Mouse (Mus musculus) forebrain, embryonic 11.5 days (tissue): Measurements from ENCODE around the gene Mptx2. TPM values are rescaled to one million over a fixed set of nuclear protein-coding genes. Genes with fewer than 3 reads are reported as not detected.
"Not testable (repeated sequence)": the region's sequence is repeated elsewhere in the genome, so short reads cannot be mapped to it uniquely, and the experiment has no call there.

Experiments used
- ATAC-seq: fragments of 200-750 bp; cut with Nextera tagmentation; replicated peaks from 2 replicates; pipeline ENCODE4 v1.8.0; 2017; ENCODE audit warnings: moderate TSS enrichment; ENCODE audit not compliant: low FRiP score
- DNase-seq: peaks from one replicate; pipeline ENCODE4 v3.0.0-alpha.2; 2017; ENCODE audit warnings: low spot score
- H3K27ac ChIP-seq: fragments of 300-500 bp; sonication (generic); 2 replicates; pipeline ENCODE4 v1.5.1; 2014; ENCODE audit warnings: low read depth, low read length
- H3K27me3 ChIP-seq: fragments of 300-500 bp; sonication (generic); 2 replicates; pipeline ENCODE4 v1.6.1; 2014; ENCODE audit warnings: mild to moderate bottlenecking, low read length, mixed read lengths; ENCODE audit not compliant: control insufficient read depth, insufficient read depth
- H3K36me3 ChIP-seq: fragments of 300-500 bp; sonication (generic); 2 replicates; pipeline ENCODE4 v1.6.1; 2014; ENCODE audit warnings: mild to moderate bottlenecking, low read length, moderate library complexity, mixed read lengths; ENCODE audit not compliant: control insufficient read depth, insufficient read depth
- H3K4me1 ChIP-seq: fragments of 300-500 bp; sonication (generic); replicated peaks from 2 replicates; pipeline ENCODE4 v1.6.1; 2014; ENCODE audit warnings: low read length, mixed read lengths; ENCODE audit not compliant: control insufficient read depth, insufficient read depth
- H3K4me2 ChIP-seq: fragments of 300-500 bp; sonication (generic); 2 replicates; pipeline ENCODE4 v1.6.1; 2014; ENCODE audit warnings: low read depth, mild to moderate bottlenecking, low read length, moderate library complexity, mixed read lengths; ENCODE audit not compliant: severe bottlenecking
- H3K4me3 ChIP-seq: fragments of 300-500 bp; sonication (generic); 2 replicates; pipeline ENCODE4 v1.5.1; 2014; ENCODE audit warnings: low read depth, low read length
- H3K9ac ChIP-seq: fragments of 300-500 bp; sonication (generic); 2 replicates; pipeline ENCODE4 v1.6.1; 2014; ENCODE audit warnings: low read length
- H3K9me3 ChIP-seq: fragments of 300-500 bp; sonication (generic); 2 replicates; pipeline ENCODE4 v1.6.1; 2016; ENCODE audit warnings: low read length, mixed read lengths; ENCODE audit not compliant: control insufficient read depth
- WGBS: fragments of 180-500 bp; shearing (Covaris S2); extraction: QIAGEN DNeasy Blood & Tissue Kit; methylation state at CpG from one replicate; pipeline ENCODE4 v1.1.7; 2014; 5-methylcytosine and 5-hydroxymethylcytosine counted together
- polyA plus RNA-seq: library from polyadenylated mRNA; unstranded; fragments of >200 nt; fragmentation: Nextera tagmentation; extraction: Ambion mirVana; gene quantifications from 2 replicates; pipeline ENCODE4 v1.2.1, GENCODE M21; 2014

Gene Mptx2
- polyA plus RNA-seq, 1 experiment from 2014 or later = not detected

GRCm38 (mm10) chr1:173315725-173316124, 38.1 kb upstream of the Mptx2 start:
- H3K9ac ChIP-seq = no peak overlapping the region
- H3K27me3 ChIP-seq = no peaks in the 10 kb centered on the region
- H3K4me1 ChIP-seq = no peaks in the 10 kb centered on the region
- no peak for DNase-seq
- 86% methylated on average over 3 of the region's 3 CpGs for WGBS
- ATAC-seq = no peak
- H3K27ac ChIP-seq = no peak overlapping the region
- no peak overlapping the region for H3K4me2 ChIP-seq
- no peaks in the 10 kb centered on the region for H3K36me3 ChIP-seq
- no peak overlapping the region for H3K4me3 ChIP-seq
- H3K9me3 ChIP-seq = no peaks in the 10 kb centered on the region

- H3K36me3 ChIP-seq, H3K27ac ChIP-seq: not testable (repeated sequence)
Measured at GRCm38 (mm10) chr1:173313535-173314050, 36.0 kb upstream of the Mptx2 start.

DNA sequence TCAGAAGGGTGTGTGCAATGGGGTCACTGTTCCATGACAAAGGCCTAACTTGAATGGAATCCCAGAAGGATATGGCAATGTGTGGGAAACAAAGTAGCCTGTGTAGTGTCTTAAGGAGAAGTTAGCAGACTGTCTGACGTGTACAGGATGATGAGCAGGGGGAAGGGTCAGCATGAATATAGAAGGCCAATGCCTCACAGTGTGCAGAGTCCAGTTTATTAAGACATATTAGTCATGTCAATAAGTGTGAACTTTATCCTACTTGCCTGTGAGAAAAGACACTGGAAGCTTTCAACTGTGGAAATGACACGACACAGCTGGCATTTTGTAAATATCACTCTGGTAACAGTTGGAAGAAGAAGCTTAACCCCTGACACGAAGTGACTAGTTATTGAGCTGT, 25.2 kb upstream of the Mptx2 start:
- H3K27ac ChIP-seq, H3K9ac ChIP-seq, H3K4me2 ChIP-seq, H3K4me1 ChIP-seq, H3K36me3 ChIP-seq, ATAC-seq, H3K27me3 ChIP-seq, H3K9me3 ChIP-seq, DNase-seq, H3K4me3 ChIP-seq: not testable (repeated sequence)
- WGBS = 66% methylated on average over 3 of the region's 3 CpGs

More at GRCm38 (mm10) chr1:173313535-173314050, 36.0 kb upstream of the Mptx2 start:
- not testable (repeated sequence) for H3K27me3 ChIP-seq, H3K4me2 ChIP-seq, H3K4me3 ChIP-seq, ATAC-seq, DNase-seq, H3K9ac ChIP-seq, H3K4me1 ChIP-seq, H3K9me3 ChIP-seq
- WGBS = 91% methylated on average over 7 of the region's 7 CpGs

- ATAC-seq (no peak), DNase-seq (no peak)
- H3K9ac ChIP-seq = no peak within 1 kb of the TSS
- H3K4me3 ChIP-seq = no peak within 1 kb of the TSS
- H3K4me2 ChIP-seq = no peak within 1 kb of the TSS
- no peak within 1 kb of the TSS for H3K27ac ChIP-seq
- no peaks in the 10 kb centered on the region for H3K27me3 ChIP-seq
- no peaks in the 10 kb centered on the region for H3K36me3 ChIP-seq
- no peaks in the 10 kb centered on the region for H3K4me1 ChIP-seq
- no peaks in the 10 kb centered on the region for H3K9me3 ChIP-seq
Measured at GRCm38 (mm10) chr1:173265701-173266100, 11.9 kb downstream of the Mptx2 start, which contains the start of gene Olfr418. Olfr418 (plus strand) TSS chr1:173266001.

- H3K27ac ChIP-seq = no peak overlapping the region
- 90% methylated on average over 3 of the region's 3 CpGs for WGBS
- no peak for DNase-seq
- no peaks in the 10 kb centered on the region for H3K27me3 ChIP-seq
- no peak overlapping the region for H3K4me2 ChIP-seq
- H3K9ac ChIP-seq = no peak overlapping the region
- H3K4me1 ChIP-seq = no peaks in the 10 kb centered on the region
- ATAC-seq = no peak
- no peak overlapping the region for H3K4me3 ChIP-seq
- no peaks in the 10 kb centered on the region for H3K36me3 ChIP-seq
- no peaks in the 10 kb centered on the region for H3K9me3 ChIP-seq
Measured at GRCm38 (mm10) chr1:173249888-173250287, 27.7 kb downstream of the Mptx2 start.

DNA sequence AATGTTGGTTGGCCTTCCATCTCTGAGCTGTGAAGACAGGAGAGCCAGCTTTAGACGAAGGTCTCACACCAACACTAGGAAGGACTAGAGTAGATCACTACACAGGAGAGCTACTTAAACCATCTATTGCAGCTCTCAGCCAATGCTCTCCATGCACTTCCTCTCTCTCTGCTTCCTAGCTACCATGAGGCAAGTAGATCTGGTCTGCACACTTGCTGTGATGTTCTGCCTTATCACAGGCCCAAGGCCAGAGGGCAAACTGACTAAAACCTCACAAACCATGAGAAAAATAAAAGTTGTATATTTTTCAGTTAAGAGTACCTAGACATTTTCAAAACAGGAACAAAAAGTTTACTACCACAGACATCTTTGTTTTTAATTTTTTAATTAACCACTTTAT, 40.6 kb downstream of the Mptx2 start:
- H3K4me2 ChIP-seq, H3K9me3 ChIP-seq, H3K27ac ChIP-seq, H3K36me3 ChIP-seq, DNase-seq, H3K4me1 ChIP-seq, ATAC-seq, H3K9ac ChIP-seq, H3K4me3 ChIP-seq, H3K27me3 ChIP-seq: not testable (repeated sequence)
- 78% methylated on average over 1 of the region's 1 CpGs for WGBS

GRCm38 (mm10) chr1:173227081-173227480, 50.5 kb downstream of the Mptx2 start, which contains the start of gene Fcer1a:
Fcer1a (minus strand) TSS chr1:173227214.
- H3K9ac ChIP-seq = no peak within 1 kb of the TSS
- H3K27ac ChIP-seq = no peak within 1 kb of the TSS
- WGBS = 89% methylated on average over 2 of the region's 2 CpGs
- no peaks in the 10 kb centered on the region for H3K9me3 ChIP-seq
- no peaks in the 10 kb centered on the region for H3K27me3 ChIP-seq
- no peak for ATAC-seq
- H3K36me3 ChIP-seq = no peaks in the 10 kb centered on the region
- no peak for DNase-seq
- no peak within 1 kb of the TSS for H3K4me2 ChIP-seq
- no peak within 1 kb of the TSS for H3K4me3 ChIP-seq
- H3K4me1 ChIP-seq = no peaks in the 10 kb centered on the region

Other genes with a start within 250 kb of the Mptx2 start
- not detected in 2 replicates for gene Olfr1408, start 140.4 kb downstream of the Mptx2 start, polyA plus RNA-seq
- not detected in 2 replicates for gene Olfr1406, start 87.1 kb downstream of the Mptx2 start, polyA plus RNA-seq
- gene Olfr218, start 80.0 kb downstream of the Mptx2 start, polyA plus RNA-seq = not detected in 2 replicates
- gene Olfr1404, start 65.4 kb downstream of the Mptx2 start, polyA plus RNA-seq = not detected in 2 replicates
- gene Fcer1a, start 50.6 kb downstream of the Mptx2 start, polyA plus RNA-seq = not detected in 2 replicates
- not detected in 2 replicates for gene Olfr418, start 11.8 kb downstream of the Mptx2 start, polyA plus RNA-seq
- 3.8 and 4.5 TPM in 2 replicates for gene Ackr1, start 56.0 kb upstream of the Mptx2 start, polyA plus RNA-seq
- gene Aim2, start 73.1 kb upstream of the Mptx2 start, polyA plus RNA-seq = 4.3 and 5.8 TPM in 2 replicates
- gene Cadm3, start 89.9 kb upstream of the Mptx2 start, polyA plus RNA-seq = 15.6 and 16.0 TPM in 2 replicates
- gene Ifi206, start 213.3 kb upstream of the Mptx2 start, polyA plus RNA-seq = not detected in 2 replicates